Mouse (Mus musculus): ENCODE results near the gene Stoml3.

- TF ChIP-seq CTCF (IDR thresholded peaks at IDR 0.05; ENCODE audit: extremely low read depth, insufficient read depth, low read length) (no peak), POLR2A (IDR thresholded peaks at IDR 0.05; ENCODE audit: extremely low read depth, insufficient read depth, low read length) (no peak)
These were observed 33.5 kb upstream of the Stoml3 start for GRCm38 (mm10) chr3:53454984-53455383.
